Mouse (Mus musculus) mesoderm, embryonic 11.5 days (tissue): Measurements from ENCODE around the gene Sept4.

Experiments
- DNase-seq: peaks from one replicate; pipeline ENCODE4 v3.0.0-alpha.2; 2012; ENCODE audit warnings: low read depth, low spot score

Sept4 gene

DNA sequence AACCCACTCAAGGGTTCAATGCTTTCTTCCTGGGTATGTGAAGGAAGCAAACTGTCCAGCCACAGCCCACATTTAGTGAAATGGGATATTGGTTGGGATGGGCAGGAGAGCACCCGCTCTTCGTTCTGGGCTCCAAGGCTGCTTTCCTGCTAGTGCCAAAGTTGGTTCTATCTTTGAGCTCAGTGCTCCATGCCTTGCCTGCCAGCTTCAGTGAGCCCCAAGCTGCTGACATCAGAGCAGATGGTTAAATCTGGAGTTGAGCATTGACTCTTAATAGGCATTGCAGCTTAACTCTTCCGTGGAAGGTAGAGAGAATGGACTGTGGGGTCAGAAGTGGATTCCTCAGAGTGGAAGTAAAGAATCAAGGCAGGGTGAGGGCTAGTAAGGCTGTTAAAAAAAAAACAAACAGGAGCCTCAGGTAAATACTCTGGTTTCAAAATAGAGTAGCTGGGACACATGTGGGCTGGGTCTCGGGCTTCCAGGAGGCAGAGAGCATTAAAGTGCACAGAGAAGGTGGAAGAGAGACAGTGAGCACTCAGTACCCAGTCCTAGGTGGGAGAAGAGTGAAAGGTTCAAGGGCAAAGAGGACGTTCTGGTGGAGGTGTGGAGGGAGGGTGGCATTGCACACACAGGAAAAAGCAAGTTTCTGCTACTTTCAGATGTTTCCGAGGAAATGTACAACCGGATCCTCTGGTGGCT is at the start of gene Sept4:
Sept4 (plus strand) TSS at position 649 of the 699 bp plus-strand sequence.
- no peak for DNase-seq

GRCm38 (mm10) chr11:87519260-87519659 is 49.4 kb upstream of the Sept4 start:
- peak; percentile 56 for DNase-seq

- no peak for DNase-seq
Observed at GRCm38 (mm10) chr11:87523466-87523865, 45.2 kb upstream of the Sept4 start.

DNA sequence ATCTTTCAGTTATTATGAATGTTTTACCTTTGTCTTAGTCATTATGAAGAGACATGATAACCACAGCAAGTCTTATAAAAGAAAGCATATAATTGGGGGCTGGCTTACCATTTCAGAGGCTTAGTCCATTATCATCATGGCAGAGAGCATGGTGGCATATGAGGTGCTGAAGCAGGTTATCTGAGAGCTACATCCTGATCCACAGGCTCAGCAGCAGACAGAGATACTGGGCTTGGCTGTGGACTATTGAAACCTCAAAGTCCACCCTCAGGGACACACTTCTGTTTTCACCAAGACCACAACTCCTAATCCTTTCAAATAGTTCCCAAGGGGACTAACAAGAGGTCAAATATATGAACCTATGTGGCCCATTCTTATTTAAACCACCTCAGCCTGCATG is 44.7 kb upstream of the Sept4 start:
- no peak for DNase-seq

DNA sequence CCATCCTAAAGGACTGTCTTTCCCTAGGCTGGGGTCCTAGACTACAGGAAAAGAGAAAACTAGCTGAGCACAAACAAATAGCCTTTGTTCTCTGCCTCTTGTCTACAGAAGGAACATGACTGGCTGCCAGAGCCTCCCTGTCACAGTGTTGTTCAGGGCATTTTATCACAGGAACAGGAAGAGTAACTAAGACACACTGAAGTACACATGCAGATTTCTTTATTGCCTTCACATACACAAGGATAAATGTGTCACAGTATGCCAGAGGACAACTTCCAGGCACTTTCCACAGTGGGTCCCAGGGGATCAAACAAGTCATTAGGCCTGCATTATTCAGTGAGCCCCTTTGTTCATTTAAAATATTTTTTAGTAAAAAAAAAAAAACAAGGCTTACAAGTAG is 43.9 kb upstream of the Sept4 start:
- no peak for DNase-seq

DNA sequence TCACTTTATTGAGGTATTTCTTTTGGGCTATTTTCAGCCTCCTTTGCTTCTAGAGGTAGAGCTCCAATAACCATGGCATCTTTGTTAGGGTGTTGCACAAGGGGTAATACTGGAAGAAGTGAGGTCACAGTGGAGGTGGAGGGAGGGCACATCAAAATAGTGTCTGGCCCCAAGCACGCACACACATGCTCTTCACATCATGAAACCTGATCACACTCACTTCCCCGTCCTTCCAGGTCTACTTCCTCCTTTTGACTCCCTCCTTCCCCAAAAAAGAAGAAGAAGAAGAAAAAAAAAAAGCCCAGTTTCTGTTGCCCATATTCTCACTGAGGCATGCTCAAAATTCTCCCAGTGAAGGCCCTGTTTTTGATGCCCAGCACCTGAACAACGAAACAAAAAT is 41.3 kb upstream of the Sept4 start:
- no peak for DNase-seq

DNA sequence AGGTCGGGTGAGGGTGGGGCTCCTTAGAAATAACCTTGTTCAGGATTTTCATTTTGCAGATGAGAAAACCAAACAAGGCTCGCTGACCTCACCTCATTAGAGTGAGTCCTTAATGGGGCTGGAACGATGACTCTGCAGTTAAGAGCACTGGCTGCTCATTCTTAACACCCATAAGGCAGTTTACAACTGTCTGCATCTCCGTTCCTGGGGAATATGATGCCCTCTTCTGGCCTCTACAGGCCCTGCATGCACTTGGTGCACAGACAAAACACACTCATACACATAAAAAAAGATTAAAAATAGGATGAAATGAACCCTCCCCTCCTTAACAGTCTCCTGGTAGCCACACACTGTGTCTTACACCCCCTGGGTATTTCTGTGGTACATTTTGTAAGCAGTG is 40.7 kb upstream of the Sept4 start:
- DNase-seq, result no peak

DNA sequence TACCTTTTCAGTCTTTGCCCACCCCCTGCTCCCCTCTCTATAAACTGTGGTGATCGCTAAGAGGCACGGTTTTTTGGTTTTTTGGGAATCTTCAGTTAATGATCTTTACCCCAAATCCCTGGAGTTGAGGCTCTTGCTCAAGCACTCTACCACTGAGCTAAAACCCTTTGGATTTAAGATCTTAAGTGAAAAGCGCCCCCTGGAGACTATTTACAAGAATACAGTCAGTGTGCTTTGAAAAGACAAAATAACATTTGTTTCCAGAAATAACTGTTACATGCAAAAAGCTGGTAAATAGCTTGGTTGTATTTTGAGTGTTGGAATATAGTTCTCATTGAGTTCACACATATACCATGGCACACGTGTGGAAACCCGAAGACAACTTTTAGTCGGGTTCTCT is 37.0 kb upstream of the Sept4 start:
- no peak for DNase-seq

DNA sequence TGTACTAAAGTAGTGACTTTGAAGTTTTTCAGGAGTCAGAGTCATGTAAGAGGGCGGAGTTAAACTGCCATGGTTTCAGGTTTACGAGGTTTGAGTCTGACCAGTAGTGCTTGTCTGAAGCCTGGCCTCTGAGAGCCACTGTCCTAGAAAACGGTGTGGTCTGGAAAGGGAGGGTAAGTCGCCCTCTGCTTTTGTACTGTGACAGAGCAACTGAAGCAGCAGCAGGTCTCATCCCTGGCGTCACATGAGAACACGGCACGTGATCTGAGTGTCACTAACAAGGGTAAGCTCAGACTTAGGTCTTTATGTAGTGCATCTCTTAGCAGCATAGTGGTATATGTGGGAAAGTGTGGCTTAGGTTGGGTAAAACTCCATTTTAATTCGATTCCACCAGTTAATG is 26.4 kb upstream of the Sept4 start:
- DNase-seq, result no peak

GRCm38 (mm10) chr11:87542906-87543305 is 25.8 kb upstream of the Sept4 start:
- DNase-seq, result no peak

DNA sequence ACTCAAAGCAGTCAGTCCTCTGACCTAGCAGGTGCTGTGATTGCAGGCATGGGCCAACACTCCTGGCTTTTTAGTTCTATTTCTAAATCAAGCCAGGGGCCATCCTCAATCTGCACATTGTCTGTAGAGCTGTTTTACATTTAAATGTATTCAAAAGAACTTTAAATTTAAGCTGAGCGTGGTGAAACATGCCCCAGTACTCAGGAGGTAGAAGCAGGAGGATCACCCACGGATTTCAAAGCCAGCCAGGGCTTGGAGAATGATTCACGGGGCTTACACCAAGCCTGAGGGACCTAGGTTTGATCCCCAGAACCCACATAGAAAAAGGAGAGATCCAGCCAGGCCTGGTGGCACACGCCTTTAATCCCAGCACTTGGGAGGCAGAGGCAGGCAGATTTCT is 15.4 kb upstream of the Sept4 start:
- no peak for DNase-seq

- DNase-seq, result no peak
Observed at GRCm38 (mm10) chr11:87554386-87554785, 14.3 kb upstream of the Sept4 start.

- no peak for DNase-seq
Observed at GRCm38 (mm10) chr11:87555106-87555703, 13.5 kb upstream of the Sept4 start.

DNA sequence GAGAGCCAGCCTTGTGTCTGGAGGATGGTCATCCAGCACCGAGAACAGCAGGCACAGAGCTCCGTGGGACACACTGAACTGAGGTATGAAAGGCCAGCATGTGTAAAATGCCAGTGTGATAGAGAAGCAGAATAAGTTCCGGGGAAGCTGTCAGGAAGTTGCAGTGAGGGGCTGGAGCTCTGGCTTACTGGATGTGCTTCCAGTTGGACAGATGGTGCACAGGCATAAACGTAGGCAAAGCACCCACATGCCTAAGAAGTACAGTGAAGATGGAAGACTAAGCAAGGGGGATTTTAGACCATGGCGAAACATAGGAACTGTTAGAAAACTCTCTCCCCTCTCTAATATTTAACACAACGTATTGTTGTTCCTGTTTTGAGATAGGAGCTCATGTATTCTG is 7.5 kb upstream of the Sept4 start:
- no peak for DNase-seq

GRCm38 (mm10) chr11:87566501-87566900 is 2.2 kb upstream of the Sept4 start, which contains the start of gene Gm11492:
Gene Gm11492 (plus strand): TSS chr11:87566653.
- DNase-seq, result no peak

DNA sequence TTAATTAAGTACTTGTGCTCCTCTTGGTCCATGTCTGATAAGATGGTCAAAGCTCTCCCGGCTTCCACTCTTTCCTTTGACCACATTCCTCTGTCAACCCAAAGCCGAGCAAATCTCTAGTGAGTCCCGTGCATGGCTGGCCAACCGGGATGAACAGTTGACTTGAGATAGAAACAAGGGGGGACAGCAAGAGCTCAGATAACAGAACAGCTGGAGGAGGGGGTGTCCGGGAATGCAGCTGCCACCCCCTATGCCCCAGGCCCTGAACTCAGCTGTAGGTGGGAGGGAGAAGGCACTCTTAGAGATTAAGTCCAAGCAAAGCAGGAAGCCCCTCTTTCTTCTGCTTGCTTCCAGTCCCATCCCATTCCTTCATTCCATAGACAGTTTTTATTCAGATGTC is 2.0 kb downstream of the Sept4 start:
- DNase-seq, result no peak

- no peak for DNase-seq
Observed at GRCm38 (mm10) chr11:87571361-87571950, 2.8 kb downstream of the Sept4 start.

- no peak for DNase-seq
Observed at GRCm38 (mm10) chr11:87573751-87574150, 5.0 kb downstream of the Sept4 start.

- DNase-seq, result no peak
Observed at GRCm38 (mm10) chr11:87574520-87575180, 5.9 kb downstream of the Sept4 start.

GRCm38 (mm10) chr11:87577601-87578248 is 9.0 kb downstream of the Sept4 start:
- no peak for DNase-seq

DNA sequence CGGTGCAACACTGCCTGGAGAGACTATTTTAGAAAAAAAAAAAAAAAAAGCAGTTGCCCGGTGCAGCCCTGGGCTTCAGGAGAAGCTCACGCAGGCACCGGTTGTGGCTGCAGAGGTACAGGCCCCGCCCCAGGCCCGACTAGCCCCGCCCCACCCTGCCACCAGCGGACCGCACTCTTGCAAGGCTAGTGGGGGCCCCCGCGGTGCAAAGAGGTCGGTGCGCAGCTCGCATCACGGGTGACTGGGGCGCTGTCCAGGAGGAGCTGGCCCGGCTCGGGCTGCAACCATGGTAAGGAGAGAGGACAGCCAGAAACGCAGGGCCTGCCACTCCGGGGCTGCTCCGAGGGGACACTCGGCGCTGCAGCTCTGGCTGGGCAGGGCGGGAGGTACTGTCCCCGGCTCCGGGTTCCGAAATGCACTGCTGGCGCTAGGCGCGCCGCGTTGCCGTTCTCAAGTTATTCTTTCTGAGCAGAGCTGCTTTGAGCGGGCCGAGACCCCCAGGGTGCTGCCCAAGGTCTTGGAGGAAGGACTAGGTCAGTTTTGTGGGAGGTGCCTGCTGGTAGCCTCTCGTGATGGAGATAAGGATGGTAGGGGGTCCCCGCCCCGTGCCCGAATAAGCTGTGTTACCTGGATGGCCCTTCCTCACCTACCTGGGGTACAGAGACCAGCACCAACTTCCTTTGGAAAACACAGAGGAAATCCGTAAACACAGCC is 9.7 kb downstream of the Sept4 start:
- peak; percentile 39 for DNase-seq
